Mouse (Mus musculus): ENCODE measurements around the gene Epb41l4b. TPM values are rescaled to one million over a fixed set of nuclear protein-coding genes. Genes with fewer than 3 reads are reported as not detected.

Gene Epb41l4b
- polyA plus RNA-seq, 2 experiments, result 5.3 to 12.2 TPM

- H3K27ac ChIP-seq (replicated peaks; ENCODE audit: low read depth, low read length), result no peak overlapping the region; the same call in 1 of the 2 replicates
- no peaks in the 10 kb centered on the region for H3K9me3 ChIP-seq (ENCODE audit: control insufficient read depth, low read length)
- H3K4me1 ChIP-seq (ENCODE audit: control insufficient read depth, insufficient read depth, low read length), result peaks cover 12% of the 10 kb centered on the region
- peak overlapping the region; percentile 19 for H3K4me2 ChIP-seq (replicated peaks; ENCODE audit: low read depth, low read length, severe bottlenecking)
- H3K36me3 ChIP-seq (ENCODE audit: control insufficient read depth, insufficient read depth, low read length), result no peaks in the 10 kb centered on the region
- H3K4me3 ChIP-seq (replicated peaks; ENCODE audit: low read length), result no peak overlapping the region
- H3K9ac ChIP-seq (ENCODE audit: low read depth, low read length, severe bottlenecking), result peak overlapping the region; percentile 22; the same call in 1 of the 2 replicates
- TF ChIP-seq POLR2A (IDR thresholded peaks at IDR 0.05; ENCODE audit: borderline replicate concordance, extremely low read depth, insufficient read depth, insufficient read length), result no peak
- no peak; the same call in 1 of the 2 replicates for ATAC-seq (ENCODE audit: low FRiP score, low read depth)
- H3K27me3 ChIP-seq (ENCODE audit: control insufficient read depth, insufficient read depth, low read length), result no peaks in the 10 kb centered on the region
- peak; percentile 60 for DNase-seq (ENCODE audit: low spot score)
- 13% methylated on average over 9 of the region's 9 CpGs for WGBS
Measured at GRCm38 (mm10) chr4:57153068-57153835, 10.0 kb upstream of the Epb41l4b start.

- Histone ChIP-seq H3K4me3 (replicated peaks; ENCODE audit: low read length) (no peak overlapping the region), H3K36me3 (ENCODE audit: control insufficient read depth, insufficient read depth, low read length) (no peaks in the 10 kb centered on the region), H3K4me2 (replicated peaks; ENCODE audit: low read depth, low read length, severe bottlenecking) (no peak overlapping the region), H3K27ac (replicated peaks; ENCODE audit: low read depth, low read length) (no peak overlapping the region), H3K9ac (ENCODE audit: low read depth, low read length, severe bottlenecking) (no peak overlapping the region), H3K27me3 (ENCODE audit: control insufficient read depth, insufficient read depth, low read length) (no peaks in the 10 kb centered on the region), H3K4me1 (ENCODE audit: control insufficient read depth, insufficient read depth, low read length) (peaks cover 2% of the 10 kb centered on the region), H3K9me3 (ENCODE audit: control insufficient read depth, low read length) (no peaks in the 10 kb centered on the region)
- DNase-seq (ENCODE audit: low spot score) (no peak), ATAC-seq (ENCODE audit: low FRiP score, low read depth) (0 out of 2 replicates have a peak, but pooled peaks have one; percentile 20)
- WGBS, result 66% methylated on average over 3 of the region's 3 CpGs
- TF ChIP-seq POLR2A (IDR thresholded peaks at IDR 0.05; ENCODE audit: borderline replicate concordance, extremely low read depth, insufficient read depth, insufficient read length), result no peak
Measured at GRCm38 (mm10) chr4:57148182-57148581, 4.9 kb upstream of the Epb41l4b start.

- WGBS, result 1% methylated on average over 17 of the region's 43 CpGs
- Histone ChIP-seq H3K36me3 (ENCODE audit: control insufficient read depth, insufficient read depth, low read length) (no peaks in the 10 kb centered on the region), H3K4me3 (replicated peaks; ENCODE audit: low read length) (peak overlapping the region; percentile 61), H3K4me1 (ENCODE audit: control insufficient read depth, insufficient read depth, low read length) (peaks cover 24% of the 10 kb centered on the region), H3K9me3 (ENCODE audit: control insufficient read depth, low read length) (no peaks in the 10 kb centered on the region), H3K27me3 (ENCODE audit: control insufficient read depth, insufficient read depth, low read length) (peaks cover 10% of the 10 kb centered on the region; the same call in 1 of the 2 replicates), H3K27ac (replicated peaks; ENCODE audit: low read depth, low read length) (no peak overlapping the region), H3K4me2 (replicated peaks; ENCODE audit: low read depth, low read length, severe bottlenecking) (peak overlapping the region; percentile 90), H3K9ac (ENCODE audit: low read depth, low read length, severe bottlenecking) (peak overlapping the region; percentile 79)
- no peak for DNase-seq (ENCODE audit: low spot score)
- no peak for TF ChIP-seq POLR2A (IDR thresholded peaks at IDR 0.05; ENCODE audit: borderline replicate concordance, extremely low read depth, insufficient read depth, insufficient read length)
- no peak for ATAC-seq (ENCODE audit: low FRiP score, low read depth)
Measured at GRCm38 (mm10) chr4:57142374-57143025, 737 bp downstream of the Epb41l4b start.

GRCm38 (mm10) chr4:57141908-57142361 is 1.3 kb downstream of the Epb41l4b start:
- no peak for TF ChIP-seq POLR2A (IDR thresholded peaks at IDR 0.05; ENCODE audit: borderline replicate concordance, extremely low read depth, insufficient read depth, insufficient read length)
- Histone ChIP-seq H3K27ac (replicated peaks; ENCODE audit: low read depth, low read length) (no peak overlapping the region), H3K9me3 (ENCODE audit: control insufficient read depth, low read length) (no peaks in the 10 kb centered on the region), H3K4me2 (replicated peaks; ENCODE audit: low read depth, low read length, severe bottlenecking) (peak overlapping the region; percentile 90), H3K36me3 (ENCODE audit: control insufficient read depth, insufficient read depth, low read length) (no peaks in the 10 kb centered on the region), H3K4me3 (replicated peaks; ENCODE audit: low read length) (peak overlapping the region; percentile 61), H3K27me3 (ENCODE audit: control insufficient read depth, insufficient read depth, low read length) (peaks cover 10% of the 10 kb centered on the region; the same call in 1 of the 2 replicates), H3K4me1 (ENCODE audit: control insufficient read depth, insufficient read depth, low read length) (peaks cover 24% of the 10 kb centered on the region), H3K9ac (ENCODE audit: low read depth, low read length, severe bottlenecking) (0 out of 2 replicates have a peak overlapping the region, but pooled peaks have one; percentile 25)
- DNase-seq (ENCODE audit: low spot score), result no peak
- 3% methylated on average over 25 of the region's 26 CpGs for WGBS
- no peak for ATAC-seq (ENCODE audit: low FRiP score, low read depth)

- H3K27ac ChIP-seq (replicated peaks; ENCODE audit: low read depth, low read length), result no peak overlapping the region
- ATAC-seq (ENCODE audit: low FRiP score, low read depth) (no peak), DNase-seq (ENCODE audit: low spot score) (no peak)
- peaks cover 24% of the 10 kb centered on the region for H3K4me1 ChIP-seq (ENCODE audit: control insufficient read depth, insufficient read depth, low read length)
- no peak for TF ChIP-seq POLR2A (IDR thresholded peaks at IDR 0.05; ENCODE audit: borderline replicate concordance, extremely low read depth, insufficient read depth, insufficient read length)
- 10% methylated on average over 15 of the region's 15 CpGs for WGBS
- H3K9ac ChIP-seq (ENCODE audit: low read depth, low read length, severe bottlenecking), result no peak overlapping the region
- H3K27me3 ChIP-seq (ENCODE audit: control insufficient read depth, insufficient read depth, low read length), result peaks cover 10% of the 10 kb centered on the region; the same call in 1 of the 2 replicates
- H3K4me2 ChIP-seq (replicated peaks; ENCODE audit: low read depth, low read length, severe bottlenecking), result peak overlapping the region; percentile 90
- peak overlapping the region; percentile 61 for H3K4me3 ChIP-seq (replicated peaks; ENCODE audit: low read length)
- H3K36me3 ChIP-seq (ENCODE audit: control insufficient read depth, insufficient read depth, low read length), result no peaks in the 10 kb centered on the region
- H3K9me3 ChIP-seq (ENCODE audit: control insufficient read depth, low read length), result no peaks in the 10 kb centered on the region
Measured at GRCm38 (mm10) chr4:57140992-57141717, 2.1 kb downstream of the Epb41l4b start.

Data from limb, embryonic 14.5 days (tissue).